Mouse (Mus musculus) forebrain, embryonic 12.5 days (tissue): ENCODE measurements around the gene Gm47289. TPM values are rescaled to one million over a fixed set of nuclear protein-coding genes. Genes with fewer than 3 reads are reported as not detected.

Experiments used
- ATAC-seq: fragments of 200-750 bp; cut with Nextera tagmentation; 2 replicates; pipeline ENCODE4 v1.8.0; 2017; ENCODE audit warnings: moderate TSS enrichment; ENCODE audit not compliant: low FRiP score
- H3K27ac ChIP-seq: fragments of 300-500 bp; sonication (generic); 2 replicates; pipeline ENCODE4 v1.5.1; 2016; ENCODE audit warnings: mild to moderate bottlenecking
- H3K27me3 ChIP-seq: fragments of 300-500 bp; sonication (generic); 2 replicates; pipeline ENCODE4 v1.6.1; 2016; ENCODE audit warnings: mild to moderate bottlenecking
- H3K36me3 ChIP-seq: fragments of 300-500 bp; sonication (generic); replicated peaks from 2 replicates; pipeline ENCODE4 v1.6.1; 2016; ENCODE audit warnings: mild to moderate bottlenecking
- H3K4me1 ChIP-seq: fragments of 300-500 bp; sonication (generic); 2 replicates; pipeline ENCODE4 v1.6.1; 2016
- H3K4me2 ChIP-seq: fragments of 300-500 bp; sonication (generic); 2 replicates; pipeline ENCODE4 v1.6.1; 2016; ENCODE audit warnings: mild to moderate bottlenecking, moderate library complexity
- H3K4me3 ChIP-seq: fragments of 300-500 bp; sonication (generic); replicated peaks from 2 replicates; pipeline ENCODE4 v1.5.1; 2016; ENCODE audit warnings: mild to moderate bottlenecking
- H3K9ac ChIP-seq: fragments of 300-500 bp; sonication (generic); 2 replicates; pipeline ENCODE4 v1.6.1; 2016; ENCODE audit warnings: mild to moderate bottlenecking
- H3K9me3 ChIP-seq: fragments of 300-500 bp; sonication (generic); 2 replicates; pipeline ENCODE4 v1.6.1; 2016
- WGBS: fragments of 180-500 bp; shearing (Covaris S2); methylation state at CpG from one replicate; pipeline ENCODE4 v1.1.7; 2016; 5-methylcytosine and 5-hydroxymethylcytosine counted together
- polyA plus RNA-seq: library from polyadenylated mRNA; unstranded; fragments of >200 nt; fragmentation: Nextera tagmentation; extraction: Ambion mirVana; gene quantifications from 2 replicates; pipeline ENCODE4 v1.2.1, GENCODE M21; 2016

Gm47289 gene
- polyA plus RNA-seq, 1 experiment from 2014 or later: not detected

- 97% methylated on average over 2 of the region's 2 CpGs for WGBS
- H3K9me3 ChIP-seq: no peaks in the 10 kb centered on the region
- H3K4me2 ChIP-seq: no peak overlapping the region
- H3K4me1 ChIP-seq: no peaks in the 10 kb centered on the region
- H3K9ac ChIP-seq: no peak overlapping the region
- H3K36me3 ChIP-seq: no peaks in the 10 kb centered on the region
- H3K27ac ChIP-seq: no peak overlapping the region
- no peak for ATAC-seq
- H3K4me3 ChIP-seq: no peak overlapping the region
- H3K27me3 ChIP-seq: no peaks in the 10 kb centered on the region
Measured at GRCm38 (mm10) chr9:119167608-119168007, 8.6 kb downstream of the Gm47289 start.

GRCm38 (mm10) chr9:119179292-119179691 lies 20.3 kb downstream of the Gm47289 start:
- H3K4me1 ChIP-seq: no peaks in the 10 kb centered on the region
- no peaks in the 10 kb centered on the region for H3K9me3 ChIP-seq
- no peak overlapping the region for H3K9ac ChIP-seq
- H3K4me3 ChIP-seq: no peak overlapping the region
- no peaks in the 10 kb centered on the region for H3K27me3 ChIP-seq
- no peak overlapping the region for H3K27ac ChIP-seq
- 92% methylated on average over 11 of the region's 11 CpGs for WGBS
- H3K4me2 ChIP-seq: no peak overlapping the region
- no peaks in the 10 kb centered on the region for H3K36me3 ChIP-seq
- ATAC-seq: no peak

GRCm38 (mm10) chr9:119181241-119181728 lies 22.3 kb downstream of the Gm47289 start:
- Histone ChIP-seq H3K9me3 (no peaks in the 10 kb centered on the region), H3K4me1 (no peaks in the 10 kb centered on the region), H3K9ac (no peak overlapping the region), H3K27ac (no peak overlapping the region), H3K36me3 (no peaks in the 10 kb centered on the region), H3K4me3 (no peak overlapping the region), H3K4me2 (no peak overlapping the region), H3K27me3 (no peaks in the 10 kb centered on the region)
- ATAC-seq: no peak
- 58% methylated on average over 3 of the region's 3 CpGs for WGBS

DNA sequence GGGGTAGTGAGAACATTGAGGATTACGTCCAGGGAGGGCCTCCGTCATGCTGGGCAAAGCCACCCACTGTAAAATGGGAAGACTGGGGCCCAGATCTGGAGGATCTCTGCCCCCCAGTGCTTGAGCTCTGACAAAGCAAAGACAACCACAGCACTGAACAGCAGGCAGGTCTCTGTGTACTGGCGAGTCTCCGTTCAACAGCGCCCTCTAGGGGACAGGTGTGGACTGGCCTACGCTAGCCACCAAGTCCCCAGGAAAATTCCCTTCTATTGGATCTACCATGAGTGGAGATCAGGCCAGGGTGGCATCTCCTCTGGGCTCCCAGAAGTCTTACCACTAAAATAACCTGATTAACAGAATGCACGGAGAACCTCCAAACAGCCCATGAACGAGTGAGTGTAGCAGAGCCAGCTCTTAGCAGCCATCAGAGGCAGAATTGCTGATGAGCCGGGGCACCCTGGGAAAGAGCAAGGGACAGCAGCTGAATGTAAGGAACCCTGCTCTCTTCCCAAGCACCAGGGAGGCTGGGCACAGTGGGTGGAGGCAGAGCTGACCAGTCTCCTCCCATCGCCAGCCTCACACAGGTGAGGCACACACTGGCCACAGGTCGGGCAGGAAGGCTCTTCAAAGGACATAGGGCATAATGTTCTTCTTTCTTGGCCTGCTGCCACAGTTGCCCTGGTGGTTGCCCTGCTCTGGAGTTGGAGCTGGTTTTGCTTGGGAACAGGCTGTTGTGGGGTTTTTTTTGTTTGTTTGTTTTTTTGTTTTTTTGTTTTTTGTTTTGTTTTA lies 33.4 kb downstream of the Gm47289 start:
- Histone ChIP-seq H3K4me3 (no peak overlapping the region), H3K27me3 (no peaks in the 10 kb centered on the region), H3K27ac (no peak overlapping the region), H3K4me1 (no peaks in the 10 kb centered on the region), H3K9me3 (no peaks in the 10 kb centered on the region), H3K4me2 (no peak overlapping the region), H3K9ac (no peak overlapping the region), H3K36me3 (no peaks in the 10 kb centered on the region)
- WGBS: 35% methylated on average over 11 of the region's 11 CpGs
- ATAC-seq: no peak

DNA sequence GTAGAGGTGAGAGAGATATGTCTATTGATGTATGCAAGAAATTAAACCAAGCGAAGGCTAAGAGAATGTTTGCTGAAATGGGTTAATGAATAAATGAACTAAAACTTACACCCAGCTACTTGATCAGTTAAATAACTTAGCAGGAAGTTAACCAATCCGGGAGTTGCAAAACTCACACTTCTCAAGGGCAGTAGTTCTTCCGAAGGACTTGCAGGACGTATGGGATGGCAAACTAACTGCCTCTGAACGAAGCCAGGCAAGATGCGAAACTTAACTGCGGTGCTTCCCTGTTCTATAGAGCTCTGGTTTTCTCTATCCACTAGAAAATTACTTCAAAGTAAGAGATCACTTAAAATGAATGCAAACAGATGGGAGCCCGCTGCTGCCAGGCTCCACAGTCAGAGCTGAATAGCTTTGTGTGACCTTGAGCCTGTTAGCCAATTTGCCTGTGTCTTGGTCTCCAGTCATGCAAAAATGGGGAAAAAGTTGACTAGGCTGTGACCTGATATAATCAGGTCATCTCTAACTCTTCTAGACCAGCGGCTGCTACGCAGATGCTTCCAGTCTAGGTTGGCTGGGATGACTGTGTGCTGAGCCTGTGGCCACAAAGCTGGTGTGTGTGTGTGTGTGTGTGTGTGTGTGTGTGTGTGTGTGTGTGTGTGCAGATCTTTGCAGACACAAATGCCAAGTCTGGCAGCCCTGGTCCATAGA lies 40.3 kb downstream of the Gm47289 start:
- no peak overlapping the region for H3K4me3 ChIP-seq
- WGBS: 84% methylated on average over 10 of the region's 10 CpGs
- H3K9ac ChIP-seq: no peak overlapping the region
- H3K36me3 ChIP-seq: no peaks in the 10 kb centered on the region
- no peaks in the 10 kb centered on the region for H3K4me1 ChIP-seq
- H3K9me3 ChIP-seq: peaks cover 6% of the 10 kb centered on the region; the same call in 1 of the 2 replicates
- H3K27me3 ChIP-seq: no peaks in the 10 kb centered on the region
- no peak overlapping the region for H3K4me2 ChIP-seq
- H3K27ac ChIP-seq: no peak overlapping the region
- ATAC-seq: no peak

DNA sequence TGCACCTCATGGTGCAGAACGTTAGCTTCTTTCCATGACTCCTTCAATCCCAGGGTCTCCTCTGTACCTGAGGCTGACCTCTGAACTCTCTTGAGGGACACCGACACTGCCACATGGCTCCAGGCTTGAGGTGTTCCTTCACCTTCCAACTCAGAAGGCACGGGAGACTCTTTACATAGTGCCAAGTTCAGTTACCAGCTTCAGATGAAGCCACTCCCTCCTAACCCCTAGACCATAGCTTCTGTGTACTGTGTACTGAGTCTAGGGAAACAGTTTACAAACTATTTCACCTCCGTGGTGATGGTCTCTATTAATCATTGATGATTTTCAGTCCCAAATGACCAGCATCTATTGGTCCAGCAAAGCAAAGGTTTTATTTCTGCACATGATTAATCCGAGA lies 42.7 kb downstream of the Gm47289 start:
- no peak overlapping the region for H3K9ac ChIP-seq
- H3K9me3 ChIP-seq: peaks cover 10% of the 10 kb centered on the region; the same call in 1 of the 2 replicates
- no peaks in the 10 kb centered on the region for H3K36me3 ChIP-seq
- 84% methylated on average over 5 of the region's 5 CpGs for WGBS
- H3K4me2 ChIP-seq: no peak overlapping the region
- no peak overlapping the region for H3K4me3 ChIP-seq
- no peak overlapping the region for H3K27ac ChIP-seq
- H3K27me3 ChIP-seq: no peaks in the 10 kb centered on the region
- no peak for ATAC-seq
- H3K4me1 ChIP-seq: no peaks in the 10 kb centered on the region

DNA sequence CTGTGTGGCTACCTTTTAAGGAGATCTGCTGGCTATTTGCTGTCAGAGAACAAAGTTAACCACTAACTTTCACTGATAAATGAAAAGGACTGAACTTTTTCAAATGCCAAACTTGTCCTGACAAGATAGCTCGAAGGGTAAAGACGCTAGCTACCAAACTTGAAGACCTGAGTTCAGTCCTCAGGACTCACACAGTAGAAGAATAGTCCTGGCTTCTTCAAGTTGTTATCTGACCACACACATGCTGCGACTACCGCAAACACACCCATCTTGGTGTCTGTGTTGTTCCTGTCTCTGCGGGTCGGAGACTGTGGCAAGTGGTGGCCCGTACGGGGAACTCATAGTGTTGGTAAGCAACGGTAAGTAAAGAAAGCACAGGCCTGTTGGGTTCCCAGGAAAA lies 44.7 kb downstream of the Gm47289 start:
- ATAC-seq: no peak
- no peak overlapping the region for H3K27ac ChIP-seq
- peaks cover 10% of the 10 kb centered on the region; the same call in 1 of the 2 replicates for H3K9me3 ChIP-seq
- 97% methylated on average over 9 of the region's 9 CpGs for WGBS
- no peaks in the 10 kb centered on the region for H3K36me3 ChIP-seq
- H3K4me3 ChIP-seq: no peak overlapping the region
- H3K27me3 ChIP-seq: no peaks in the 10 kb centered on the region
- H3K4me2 ChIP-seq: no peak overlapping the region
- no peaks in the 10 kb centered on the region for H3K4me1 ChIP-seq
- no peak overlapping the region for H3K9ac ChIP-seq

DNA sequence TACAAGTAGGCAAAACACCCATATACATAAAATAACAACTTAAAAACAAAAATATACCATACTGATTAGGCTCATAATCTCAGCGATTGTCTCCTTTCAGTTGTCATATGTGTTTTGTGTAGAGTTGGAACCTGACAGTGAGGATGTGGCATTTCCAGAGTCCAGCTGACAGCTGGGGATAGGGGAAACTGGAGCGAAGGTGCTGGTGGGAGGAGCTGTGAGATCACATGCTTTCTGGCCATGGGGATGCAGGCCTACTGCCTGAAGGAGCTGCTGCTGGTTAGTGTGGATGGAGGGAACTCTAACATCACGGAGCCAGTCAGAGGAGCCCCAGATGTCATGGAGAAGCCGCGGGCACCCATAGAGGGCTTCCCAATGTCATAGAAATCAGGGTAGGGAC lies 46.8 kb downstream of the Gm47289 start:
- Histone ChIP-seq H3K4me2 (no peak overlapping the region), H3K9me3 (peaks cover 10% of the 10 kb centered on the region; the same call in 1 of the 2 replicates), H3K27me3 (no peaks in the 10 kb centered on the region), H3K9ac (no peak overlapping the region), H3K36me3 (no peaks in the 10 kb centered on the region), H3K27ac (no peak overlapping the region), H3K4me3 (no peak overlapping the region), H3K4me1 (no peaks in the 10 kb centered on the region)
- WGBS: 91% methylated on average over 5 of the region's 5 CpGs
- ATAC-seq: no peak

DNA sequence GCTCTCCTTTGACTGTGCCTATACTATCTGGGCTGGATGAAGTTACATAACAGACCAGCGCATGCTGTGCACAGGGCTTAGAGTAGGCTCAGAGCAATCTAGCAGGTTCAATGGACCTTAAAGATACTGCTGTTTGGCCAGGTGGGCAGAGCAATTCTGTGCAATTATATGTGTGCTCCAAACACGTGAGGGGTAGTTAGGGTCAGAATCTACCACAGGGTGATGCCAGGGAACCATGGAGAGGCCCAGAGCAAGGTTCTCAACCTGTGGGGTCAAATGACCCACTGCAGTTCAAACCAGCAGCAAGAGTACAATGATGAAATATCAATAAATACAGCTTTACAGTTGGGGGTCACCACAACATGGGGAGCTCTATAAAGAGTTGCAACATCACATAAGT lies 47.7 kb downstream of the Gm47289 start:
- 78% methylated on average over 2 of the region's 2 CpGs for WGBS
- no peak for ATAC-seq
- Histone ChIP-seq H3K9me3 (peaks cover 10% of the 10 kb centered on the region; the same call in 1 of the 2 replicates), H3K4me1 (no peaks in the 10 kb centered on the region), H3K36me3 (no peaks in the 10 kb centered on the region), H3K27me3 (no peaks in the 10 kb centered on the region), H3K4me2 (no peak overlapping the region), H3K27ac (no peak overlapping the region), H3K9ac (no peak overlapping the region), H3K4me3 (no peak overlapping the region)

DNA sequence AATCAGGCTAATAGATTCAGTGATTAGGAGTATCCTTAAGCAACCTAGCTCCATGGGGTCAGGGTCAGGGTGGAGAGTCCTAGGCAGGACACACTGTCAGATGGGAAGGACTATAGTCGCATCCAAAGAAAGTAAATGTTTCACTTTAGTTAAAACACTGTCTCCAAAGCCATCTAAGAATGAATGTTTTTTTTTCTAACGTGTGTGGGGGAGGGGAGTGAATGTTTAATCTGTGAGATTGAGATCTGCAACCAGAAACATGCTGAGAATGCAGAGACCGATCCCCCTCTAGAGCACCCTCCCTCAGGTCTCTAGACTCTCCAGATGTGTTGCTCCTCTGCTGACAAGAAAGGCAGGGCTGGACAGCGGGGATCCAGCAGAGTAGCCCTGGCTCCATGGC lies 48.2 kb downstream of the Gm47289 start:
- no peaks in the 10 kb centered on the region for H3K4me1 ChIP-seq
- no peak overlapping the region for H3K4me3 ChIP-seq
- 85% methylated on average over 4 of the region's 4 CpGs for WGBS
- no peaks in the 10 kb centered on the region for H3K27me3 ChIP-seq
- H3K27ac ChIP-seq: no peak overlapping the region
- no peak for ATAC-seq
- H3K36me3 ChIP-seq: no peaks in the 10 kb centered on the region
- no peak overlapping the region for H3K4me2 ChIP-seq
- H3K9me3 ChIP-seq: peaks cover 10% of the 10 kb centered on the region; the same call in 1 of the 2 replicates
- no peak overlapping the region for H3K9ac ChIP-seq

GRCm38 (mm10) chr9:119208998-119209397 lies 50.0 kb downstream of the Gm47289 start, which contains the start of gene Slc22a13:
Gene Slc22a13 (minus strand): TSS chr9:119209098.
- H3K4me1 ChIP-seq: no peaks in the 10 kb centered on the region
- H3K9me3 ChIP-seq: peaks cover 7% of the 10 kb centered on the region; the same call in 1 of the 2 replicates
- no peaks in the 10 kb centered on the region for H3K36me3 ChIP-seq
- H3K27me3 ChIP-seq: no peaks in the 10 kb centered on the region
- no peak within 1 kb of the TSS for H3K4me2 ChIP-seq
- ATAC-seq: no peak
- 97% methylated on average over 4 of the region's 4 CpGs for WGBS
- H3K9ac ChIP-seq: no peak within 1 kb of the TSS
- no peak within 1 kb of the TSS for H3K27ac ChIP-seq
- no peak within 1 kb of the TSS for H3K4me3 ChIP-seq
